Mouse (Mus musculus) lung, embryonic 16.5 days (tissue): ENCODE measurements around the gene Cul3. TPM values are rescaled to one million over a fixed set of nuclear protein-coding genes. Genes with fewer than 3 reads are reported as not detected.

ENCODE experiments used
- ATAC-seq: fragments of 200-750 bp; cut with Nextera tagmentation; 2 replicates; pipeline ENCODE4 v1.8.0; 2017; ENCODE audit warnings: low read depth, mild to moderate bottlenecking, moderate library complexity
- H3K27ac ChIP-seq: fragments of 300-500 bp; sonication (generic); 2 replicates; pipeline ENCODE4 v1.5.1; 2014; ENCODE audit warnings: mild to moderate bottlenecking, control low read depth, low read length
- H3K27me3 ChIP-seq: fragments of 300-500 bp; sonication (generic); 2 replicates; pipeline ENCODE4 v1.6.1; 2014; ENCODE audit warnings: low read depth, low read length, mixed read lengths; ENCODE audit not compliant: control insufficient read depth, insufficient read depth
- H3K36me3 ChIP-seq: fragments of 300-500 bp; sonication (generic); 2 replicates; pipeline ENCODE4 v1.6.1; 2014; ENCODE audit warnings: low read length; ENCODE audit not compliant: control insufficient read depth, insufficient read depth
- H3K4me1 ChIP-seq: fragments of 300-500 bp; sonication (generic); replicated peaks from 2 replicates; pipeline ENCODE4 v1.6.1; 2014; ENCODE audit warnings: low read length, mixed read lengths; ENCODE audit not compliant: control insufficient read depth, insufficient read depth
- H3K4me2 ChIP-seq: fragments of 300-500 bp; sonication (generic); 2 replicates; pipeline ENCODE4 v1.6.1; 2014; ENCODE audit warnings: low read depth, low read length, control low read depth
- H3K4me3 ChIP-seq: fragments of 300-500 bp; sonication (generic); 2 replicates; pipeline ENCODE4 v1.5.1; 2014; ENCODE audit warnings: mild to moderate bottlenecking, low read length, control low read depth
- H3K9ac ChIP-seq: fragments of 300-500 bp; sonication (generic); 2 replicates; pipeline ENCODE4 v1.6.1; 2014; ENCODE audit warnings: low read length, control low read depth
- H3K9me3 ChIP-seq: fragments of 300-500 bp; sonication (generic); 2 replicates; pipeline ENCODE4 v1.6.1; 2016; ENCODE audit warnings: low read length; ENCODE audit not compliant: control insufficient read depth
- WGBS: fragments of 180-500 bp; shearing (Covaris S2); extraction: QIAGEN DNeasy Blood & Tissue Kit; methylation state at CpG from one replicate; pipeline ENCODE4 v1.1.7; 2014; 5-methylcytosine and 5-hydroxymethylcytosine counted together
- polyA plus RNA-seq: library from polyadenylated mRNA; unstranded; fragments of >200 nt; fragmentation: Nextera tagmentation; extraction: Ambion mirVana; gene quantifications from 2 replicates; pipeline ENCODE4 v1.2.1, GENCODE M21; 2015

Gene Cul3
- polyA plus RNA-seq, result 27.9 and 29.3 TPM in 2 replicates

GRCm38 (mm10) chr1:80340436-80341376 lies at the start of gene Cul3:
Gene Cul3 (minus strand): TSS chr1:80340480.
- Histone ChIP-seq H3K27me3 (no peaks in the 10 kb centered on the region), H3K9me3 (no peaks in the 10 kb centered on the region), H3K9ac (peak within 1 kb of the TSS; percentile 98), H3K4me2 (peak within 1 kb of the TSS; percentile 63), H3K27ac (peak within 1 kb of the TSS; percentile 98), H3K4me3 (peak within 1 kb of the TSS; percentile 97), H3K36me3 (no peaks in the 10 kb centered on the region), H3K4me1 (peaks cover 9% of the 10 kb centered on the region; the same call in 1 of the 2 replicates)
- peak; percentile 98 for ATAC-seq
- 3% methylated on average over 38 of the region's 85 CpGs for WGBS

DNA sequence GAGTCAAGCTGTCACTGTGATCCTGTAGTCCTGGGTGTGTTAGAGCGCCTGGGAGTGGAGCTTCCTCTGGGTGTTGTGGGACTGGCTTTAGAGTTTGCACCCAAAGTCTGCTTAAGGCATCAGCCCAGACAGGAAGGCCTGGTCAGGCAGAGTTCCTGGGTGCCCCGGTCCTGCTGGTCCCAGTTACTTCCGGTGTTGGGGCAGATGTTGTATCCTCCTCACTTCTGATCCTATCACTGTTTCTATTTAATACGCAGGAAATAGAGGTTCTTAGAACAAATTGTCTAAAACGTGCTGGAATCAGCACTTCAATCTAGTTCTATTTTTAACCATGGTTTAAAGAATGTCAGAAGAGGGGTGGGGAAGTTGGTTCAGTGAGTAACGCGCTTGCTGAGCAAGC lies 49.2 kb upstream of the Cul3 start:
- Histone ChIP-seq H3K27ac (no peak overlapping the region), H3K9me3 (no peaks in the 10 kb centered on the region), H3K4me2 (no peak overlapping the region), H3K9ac (no peak overlapping the region), H3K36me3 (no peaks in the 10 kb centered on the region), H3K27me3 (no peaks in the 10 kb centered on the region), H3K4me1 (no peaks in the 10 kb centered on the region), H3K4me3 (no peak overlapping the region)
- 69% methylated on average over 7 of the region's 7 CpGs for WGBS
- no peak for ATAC-seq

DNA sequence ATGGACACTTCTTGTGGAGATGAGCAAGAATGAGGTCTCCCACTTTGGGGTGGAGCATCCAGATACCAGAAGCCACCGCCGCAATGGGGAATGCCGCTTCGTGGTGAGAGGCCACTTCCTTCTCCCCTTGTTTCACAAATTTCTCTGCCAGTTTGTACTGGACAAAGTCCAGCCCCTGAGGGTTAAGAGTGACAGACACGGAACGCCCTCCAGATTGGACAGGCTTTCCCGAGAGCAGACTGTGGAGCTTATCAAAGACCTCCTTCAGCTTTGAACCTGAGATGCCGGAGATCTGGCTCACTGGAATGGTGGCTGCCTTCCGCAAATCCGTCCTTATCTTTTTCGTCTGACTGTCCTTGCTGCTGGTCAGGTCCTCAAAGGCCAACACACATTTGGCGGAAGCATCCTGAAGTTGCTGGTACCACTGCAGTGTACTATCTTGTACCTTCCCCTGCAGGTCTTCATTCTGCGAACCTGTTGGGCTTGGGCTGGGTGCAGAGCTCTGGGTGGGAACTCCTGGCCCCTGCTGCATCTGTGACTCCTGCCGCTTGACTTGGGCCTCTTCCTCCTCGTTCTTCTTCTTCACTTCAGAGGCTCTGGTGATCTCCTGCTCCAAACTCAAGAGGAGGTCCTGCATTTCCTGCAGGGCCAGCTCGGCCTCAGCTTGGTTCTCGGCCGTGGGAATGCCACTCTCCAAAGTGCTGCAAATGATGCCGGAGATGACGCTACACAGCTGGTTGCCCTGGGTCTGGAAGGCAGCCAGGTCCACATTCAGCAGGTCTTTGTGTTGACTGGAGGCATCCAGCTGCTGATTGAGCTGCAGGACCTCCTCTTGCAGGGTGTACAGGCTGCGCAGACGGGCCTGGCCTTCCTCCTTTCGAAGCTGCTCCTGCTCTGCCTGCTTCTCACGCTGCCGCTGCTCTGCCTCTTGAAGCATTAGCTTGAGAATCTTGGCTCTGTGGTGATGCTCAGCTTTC lies 43.6 kb upstream of the Cul3 start:
- ATAC-seq, result peak; percentile 91
- WGBS, result 61% methylated on average over 25 of the region's 25 CpGs
- H3K4me2 ChIP-seq, result no peak overlapping the region

DNA sequence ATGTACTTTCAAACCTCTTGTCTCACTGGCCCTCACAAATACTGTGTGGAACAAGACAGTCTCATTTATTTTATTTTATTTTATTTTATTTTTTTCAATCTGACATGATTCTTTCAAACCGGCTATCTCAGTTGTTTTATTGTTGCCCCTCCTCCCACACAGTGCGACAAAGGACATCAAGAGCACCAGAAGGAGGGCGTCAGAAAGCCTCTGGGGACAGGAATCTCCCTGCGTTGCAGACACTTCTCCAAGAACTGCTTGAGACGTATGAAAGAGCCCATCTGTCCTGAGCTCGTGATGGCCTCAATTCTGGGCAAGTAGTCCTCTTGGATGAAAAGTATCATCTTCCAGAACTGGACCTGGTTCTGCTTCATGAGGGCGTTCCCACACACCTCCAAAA lies 42.6 kb upstream of the Cul3 start:
- Histone ChIP-seq H3K9ac (no peak overlapping the region), H3K27ac (peak overlapping the region; percentile 20; the same call in 1 of the 2 replicates), H3K4me2 (no peak overlapping the region), H3K36me3 (no peaks in the 10 kb centered on the region), H3K4me1 (0 out of 2 replicates have a peak, but pooled peaks cover 4% of the 10 kb centered on the region), H3K4me3 (no peak overlapping the region), H3K27me3 (no peaks in the 10 kb centered on the region), H3K9me3 (no peaks in the 10 kb centered on the region)
- WGBS, result 46% methylated on average over 7 of the region's 7 CpGs
- peak; percentile 53; the same call in 1 of the 2 replicates for ATAC-seq

More for the DNA sequence above, 43.6 kb upstream of the Cul3 start:
- Histone ChIP-seq H3K4me1 (0 out of 2 replicates have a peak, but pooled peaks cover 4% of the 10 kb centered on the region), H3K27ac (no peak overlapping the region), H3K9ac (no peak overlapping the region), H3K4me3 (no peak overlapping the region), H3K27me3 (no peaks in the 10 kb centered on the region), H3K36me3 (no peaks in the 10 kb centered on the region), H3K9me3 (no peaks in the 10 kb centered on the region)

DNA sequence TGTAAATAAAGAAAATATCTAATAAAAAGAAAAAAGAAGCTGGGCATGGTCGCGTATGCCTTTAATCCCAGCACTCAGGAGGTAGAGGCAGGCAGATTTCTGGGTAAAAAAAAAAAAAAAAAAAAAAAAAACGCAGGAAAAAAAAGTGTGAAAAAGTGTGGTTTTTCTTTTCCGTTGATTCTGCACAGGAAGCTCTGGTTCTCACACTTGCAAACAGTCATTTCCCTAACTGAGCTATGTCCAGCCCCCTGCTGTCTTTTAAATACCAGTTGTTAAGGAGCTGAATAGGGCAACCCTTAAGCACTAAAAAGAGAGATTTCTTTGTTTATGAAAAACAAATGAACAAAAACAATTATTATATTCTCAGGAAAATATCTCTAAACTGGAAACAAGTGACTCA lies 41.0 kb upstream of the Cul3 start:
- no peak overlapping the region for H3K4me3 ChIP-seq
- no peaks in the 10 kb centered on the region for H3K36me3 ChIP-seq
- H3K4me1 ChIP-seq, result 0 out of 2 replicates have a peak, but pooled peaks cover 4% of the 10 kb centered on the region
- H3K27ac ChIP-seq, result no peak overlapping the region
- WGBS, result 26% methylated on average over 4 of the region's 4 CpGs
- H3K9ac ChIP-seq, result no peak overlapping the region
- no peaks in the 10 kb centered on the region for H3K27me3 ChIP-seq
- no peaks in the 10 kb centered on the region; the same call in 1 of the 2 replicates for H3K9me3 ChIP-seq
- ATAC-seq, result no peak
- H3K4me2 ChIP-seq, result no peak overlapping the region

DNA sequence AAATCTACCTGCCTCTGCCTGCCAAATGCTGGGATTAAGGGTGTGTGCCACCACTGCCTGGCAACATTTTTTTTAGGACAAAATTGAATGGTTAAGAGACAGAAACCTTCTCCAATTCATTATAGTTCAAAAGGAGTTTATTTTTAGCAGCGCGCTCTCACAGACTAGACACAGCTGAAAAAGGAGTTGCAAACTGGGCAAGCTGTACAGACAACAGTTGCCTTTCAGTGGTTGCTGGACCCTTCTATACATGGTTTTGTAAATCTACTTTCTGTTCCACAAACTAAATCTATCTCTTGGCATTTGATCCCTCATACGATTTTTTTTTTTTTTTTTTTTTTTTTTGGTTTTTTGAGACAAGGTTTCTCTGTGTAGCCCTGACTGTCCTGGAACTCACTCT lies 31.7 kb upstream of the Cul3 start:
- Histone ChIP-seq H3K27me3 (no peaks in the 10 kb centered on the region), H3K9me3 (no peaks in the 10 kb centered on the region; the same call in 1 of the 2 replicates), H3K27ac (no peak overlapping the region), H3K4me2 (no peak overlapping the region), H3K36me3 (no peaks in the 10 kb centered on the region), H3K4me1 (no peaks in the 10 kb centered on the region), H3K4me3 (no peak overlapping the region), H3K9ac (no peak overlapping the region)
- 89% methylated on average over 3 of the region's 3 CpGs for WGBS
- ATAC-seq, result no peak

DNA sequence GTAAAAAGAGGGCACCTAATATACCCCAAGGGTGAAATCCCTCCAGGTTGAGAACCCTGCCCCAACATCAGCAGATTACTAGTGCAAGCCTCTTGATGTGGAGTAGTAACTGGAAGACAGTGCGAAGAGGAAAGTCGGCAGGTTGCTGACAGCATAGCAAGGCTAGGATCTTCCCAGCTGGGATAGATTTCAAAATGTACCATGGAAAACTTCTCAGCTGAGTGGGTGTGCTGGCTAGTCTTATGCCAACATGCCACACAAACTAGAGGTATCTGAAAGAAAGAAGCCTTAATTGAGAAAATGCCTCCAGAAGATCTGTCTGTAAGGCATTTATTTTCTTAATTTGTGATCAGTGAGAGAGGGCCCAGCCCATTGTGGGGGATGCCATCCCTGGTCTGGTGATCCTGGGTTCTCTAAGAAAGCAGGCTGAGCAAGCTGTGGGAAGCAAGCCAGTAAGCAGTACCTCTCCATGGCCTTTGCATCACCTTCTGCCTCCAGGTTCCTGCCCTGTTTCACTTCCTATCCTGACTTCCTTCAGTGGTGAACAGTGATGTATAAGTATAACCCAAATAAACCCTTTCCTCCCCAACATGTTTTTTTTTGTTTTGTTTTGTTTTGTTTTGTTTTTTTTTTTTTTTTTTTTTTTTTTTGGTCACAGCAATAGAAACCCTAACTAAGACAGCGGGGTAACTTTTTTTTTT lies 31.1 kb upstream of the Cul3 start:
- H3K9ac ChIP-seq, result no peak overlapping the region
- ATAC-seq, result no peak
- no peaks in the 10 kb centered on the region for H3K27me3 ChIP-seq
- H3K27ac ChIP-seq, result no peak overlapping the region
- H3K36me3 ChIP-seq, result no peaks in the 10 kb centered on the region
- H3K9me3 ChIP-seq, result no peaks in the 10 kb centered on the region; the same call in 1 of the 2 replicates
- no peak overlapping the region for H3K4me3 ChIP-seq
- no peaks in the 10 kb centered on the region for H3K4me1 ChIP-seq
- WGBS, result 82% methylated on average over 3 of the region's 3 CpGs
- H3K4me2 ChIP-seq, result no peak overlapping the region

DNA sequence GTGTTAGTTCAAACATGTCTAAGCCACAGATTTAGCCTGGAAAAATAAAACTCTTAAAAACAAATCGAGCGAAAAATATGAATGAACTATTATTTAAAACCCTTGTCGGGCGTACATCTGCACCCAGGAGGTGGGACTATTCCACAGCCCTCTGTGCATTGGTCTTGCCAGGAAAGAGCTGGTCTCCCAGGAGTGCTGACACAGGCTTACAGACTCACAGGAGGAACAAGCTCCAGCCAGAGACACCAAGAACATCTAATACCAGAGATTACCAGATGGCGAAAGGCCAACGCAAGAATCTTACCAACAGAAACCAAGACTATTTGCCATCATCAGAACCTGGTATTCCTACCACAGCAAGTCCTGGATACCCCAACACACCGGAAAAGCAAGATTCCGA lies 23.2 kb upstream of the Cul3 start:
- Histone ChIP-seq H3K27ac (no peak overlapping the region), H3K4me2 (no peak overlapping the region), H3K27me3 (no peaks in the 10 kb centered on the region), H3K4me1 (no peaks in the 10 kb centered on the region), H3K9me3 (no peaks in the 10 kb centered on the region), H3K4me3 (no peak overlapping the region), H3K36me3 (no peaks in the 10 kb centered on the region), H3K9ac (no peak overlapping the region)
- 92% methylated on average over 8 of the region's 8 CpGs for WGBS
- ATAC-seq, result no peak
